Mouse (Mus musculus) lung, postnatal 0 days (tissue): ENCODE data around the gene Rheb. TPM values are rescaled to one million over a fixed set of nuclear protein-coding genes. Genes with fewer than 3 reads are reported as not detected.

ENCODE experiments used
- ATAC-seq: fragments of 200-750 bp; cut with Nextera tagmentation; 2 replicates; pipeline ENCODE4 v1.8.0; 2017; ENCODE audit warnings: moderate library complexity
- DNase-seq: peaks from one replicate; pipeline ENCODE4 v3.0.0-alpha.2; 2016; ENCODE audit warnings: low spot score
- H3K27ac ChIP-seq: fragments of 300-500 bp; sonication (generic); 2 replicates; pipeline ENCODE4 v1.5.1; 2014; ENCODE audit warnings: antibody characterized with exemption, mild to moderate bottlenecking, low read length, mixed read lengths
- H3K27me3 ChIP-seq: fragments of 300-500 bp; sonication (generic); replicated peaks from 2 replicates; pipeline ENCODE4 v1.6.1; 2014; ENCODE audit warnings: low read length, mixed read lengths; ENCODE audit not compliant: insufficient read depth
- H3K36me3 ChIP-seq: fragments of 300-500 bp; sonication (generic); 2 replicates; pipeline ENCODE4 v1.6.1; 2014; ENCODE audit warnings: low read length, mixed read lengths; ENCODE audit not compliant: insufficient read depth
- H3K4me1 ChIP-seq: fragments of 300-500 bp; sonication (generic); 2 replicates; pipeline ENCODE4 v1.6.1; 2014; ENCODE audit warnings: antibody characterized with exemption, low read depth, low read length, mixed read lengths; ENCODE audit not compliant: insufficient read depth
- H3K4me2 ChIP-seq: fragments of 300-500 bp; sonication (generic); replicated peaks from 2 replicates; pipeline ENCODE4 v1.6.1; 2014; ENCODE audit warnings: low read depth, mild to moderate bottlenecking, low read length, moderate library complexity, mixed read lengths
- H3K4me3 ChIP-seq: fragments of 300-500 bp; sonication (generic); 2 replicates; pipeline ENCODE4 v1.5.1; 2014; ENCODE audit warnings: low read depth, low read length
- H3K9ac ChIP-seq: fragments of 300-500 bp; sonication (generic); replicated peaks from 2 replicates; pipeline ENCODE4 v1.6.1; 2014; ENCODE audit warnings: low read depth, mild to moderate bottlenecking
- H3K9me3 ChIP-seq: fragments of 300-500 bp; sonication (generic); 2 replicates; pipeline ENCODE4 v1.6.1; 2016; ENCODE audit warnings: low read length, mixed read lengths
- CTCF ChIP-seq: IDR thresholded peaks from 2 replicates; pipeline ENCODE4 v1.5.1; 2016; ENCODE audit warnings: antibody characterized with exemption, mild to moderate bottlenecking
- EP300 ChIP-seq: IDR thresholded peaks from 2 replicates; pipeline ENCODE4 v1.6.1; 2016; ENCODE audit warnings: antibody characterized with exemption, mild to moderate bottlenecking, control low read depth
- WGBS: fragments of 180-500 bp; shearing (Covaris S2); extraction: QIAGEN DNeasy Blood & Tissue Kit; methylation state at CpG from one replicate; pipeline ENCODE4 v1.1.7; 2014; 5-methylcytosine and 5-hydroxymethylcytosine counted together
- polyA plus RNA-seq: library from polyadenylated mRNA; unstranded; fragments of >200 nt; fragmentation: Nextera tagmentation; extraction: Ambion mirVana; gene quantifications from 2 replicates; pipeline ENCODE4 v1.2.1, GENCODE M21; 2015

The Rheb gene
- 180 and 189 TPM in 2 replicates for polyA plus RNA-seq

- no peaks in the 10 kb centered on the region for H3K27me3 ChIP-seq
- no peaks in the 10 kb centered on the region for H3K9me3 ChIP-seq
- H3K27ac ChIP-seq, result peak within 1 kb of the TSS; percentile 100
- H3K4me2 ChIP-seq, result peak within 1 kb of the TSS; percentile 59
- ATAC-seq, result peak; percentile 96
- DNase-seq, result peak; percentile 100
- peak within 1 kb of the TSS; percentile 93 for H3K9ac ChIP-seq
- under 1% methylated on average over 78 of the region's 92 CpGs for WGBS
- peaks cover 22% of the 10 kb centered on the region for H3K4me1 ChIP-seq
- H3K36me3 ChIP-seq, result no peaks in the 10 kb centered on the region
- TF ChIP-seq EP300 (peak; percentile 88), CTCF (no peak)
- peak within 1 kb of the TSS; percentile 88 for H3K4me3 ChIP-seq
These were observed at the start of gene Rheb for GRCm38 (mm10) chr5:24842274-24843102. Gene Rheb, minus strand, starts transcription at chr5:24842624.

DNA sequence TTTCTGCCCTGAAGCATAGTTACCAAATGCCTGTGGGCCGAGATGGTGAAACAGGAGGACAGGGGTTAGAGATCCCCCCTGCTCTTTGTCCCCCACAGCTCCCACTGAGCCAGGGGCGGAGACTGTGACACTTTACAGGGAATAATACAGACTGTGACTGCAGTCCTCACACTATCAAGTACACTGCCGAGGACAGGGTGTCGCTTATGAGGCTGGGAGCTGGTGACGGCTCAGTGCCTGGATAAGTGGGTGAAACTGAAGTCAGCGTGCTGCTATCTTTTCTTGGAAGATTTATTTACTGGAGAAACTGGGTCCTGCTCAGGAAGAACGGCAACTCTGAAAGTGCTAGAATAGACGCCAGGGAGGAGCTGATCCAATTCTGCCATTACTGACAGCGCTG, 47.4 kb upstream of the Rheb start:
- TF ChIP-seq CTCF (no peak), EP300 (no peak)
- Histone ChIP-seq H3K27me3 (no peaks in the 10 kb centered on the region), H3K27ac (no peak overlapping the region), H3K4me1 (no peaks in the 10 kb centered on the region), H3K4me2 (no peak overlapping the region), H3K36me3 (no peaks in the 10 kb centered on the region), H3K9ac (no peak overlapping the region), H3K4me3 (no peak overlapping the region), H3K9me3 (no peaks in the 10 kb centered on the region)
- WGBS, result 47% methylated on average over 9 of the region's 9 CpGs
- DNase-seq, result no peak
- 0 out of 2 replicates have a peak, but pooled peaks have one; percentile 43 for ATAC-seq

GRCm38 (mm10) chr5:24888874-24889591, 46.6 kb upstream of the Rheb start:
- DNase-seq, result no peak
- Histone ChIP-seq H3K4me2 (no peak overlapping the region), H3K9ac (no peak overlapping the region), H3K36me3 (no peaks in the 10 kb centered on the region), H3K27ac (no peak overlapping the region), H3K27me3 (no peaks in the 10 kb centered on the region), H3K4me1 (no peaks in the 10 kb centered on the region), H3K9me3 (no peaks in the 10 kb centered on the region), H3K4me3 (no peak overlapping the region)
- 72% methylated on average over 11 of the region's 11 CpGs for WGBS
- ATAC-seq, result no peak
- no peak for TF ChIP-seq EP300
- no peak for TF ChIP-seq CTCF

- Histone ChIP-seq H3K4me3 (no peak overlapping the region), H3K4me1 (no peaks in the 10 kb centered on the region), H3K27me3 (no peaks in the 10 kb centered on the region), H3K9me3 (no peaks in the 10 kb centered on the region), H3K27ac (no peak overlapping the region), H3K36me3 (no peaks in the 10 kb centered on the region), H3K9ac (no peak overlapping the region), H3K4me2 (no peak overlapping the region)
- TF ChIP-seq CTCF, result no peak
- no peak for TF ChIP-seq EP300
- no peak for DNase-seq
- 87% methylated on average over 8 of the region's 8 CpGs for WGBS
- ATAC-seq, result no peak
These were observed 44.8 kb upstream of the Rheb start for GRCm38 (mm10) chr5:24887271-24887670.

GRCm38 (mm10) chr5:24878713-24879112, 36.3 kb upstream of the Rheb start:
- TF ChIP-seq CTCF (no peak), EP300 (no peak)
- Histone ChIP-seq H3K4me3 (no peak overlapping the region), H3K9me3 (no peaks in the 10 kb centered on the region), H3K9ac (no peak overlapping the region), H3K36me3 (no peaks in the 10 kb centered on the region), H3K27ac (no peak overlapping the region), H3K4me2 (no peak overlapping the region), H3K27me3 (no peaks in the 10 kb centered on the region), H3K4me1 (no peaks in the 10 kb centered on the region)
- no peak for ATAC-seq
- WGBS, result 46% methylated on average over 4 of the region's 4 CpGs
- no peak for DNase-seq

- Histone ChIP-seq H3K9ac (no peak overlapping the region), H3K4me2 (no peak overlapping the region), H3K4me3 (no peak overlapping the region), H3K27me3 (no peaks in the 10 kb centered on the region), H3K27ac (no peak overlapping the region), H3K9me3 (no peaks in the 10 kb centered on the region), H3K4me1 (no peaks in the 10 kb centered on the region), H3K36me3 (no peaks in the 10 kb centered on the region)
- no peak for DNase-seq
- ATAC-seq, result no peak
- no peak for TF ChIP-seq CTCF
- TF ChIP-seq EP300, result no peak
- WGBS, result 71% methylated on average over 11 of the region's 11 CpGs
These were observed 35.6 kb upstream of the Rheb start for GRCm38 (mm10) chr5:24877836-24878624.
